Mouse (Mus musculus): ENCODE measurements at regions not wholly inside any gene's neighbourhood (a gene's known extent, or its start where the extent isn't known, plus 50 kb on each side); places are given as distances from the start of the nearest gene placed in this dataset.

- Histone ChIP-seq H3K4me3 (replicated peaks in 1 of 3; ENCODE audit: low read depth in 2 of 3, low read length in 2 of 3, poor library complexity in 1 of 3) (no peak overlapping the region), H3K4me2 (ENCODE audit: insufficient read depth, low read depth, poor library complexity, severe bottlenecking) (no peak overlapping the region), H3K9me3 (replicated peaks; ENCODE audit: low read length) (no peaks in the 10 kb centered on the region), H3K79me2 (replicated peaks; ENCODE audit: control insufficient read depth, extremely low read depth, insufficient read depth, poor library complexity, severe bottlenecking) (no peaks in the 10 kb centered on the region), H3K9ac (ENCODE audit: insufficient read depth, low read depth) (0 out of 2 replicates have a peak overlapping the region, but pooled peaks have one; percentile 26), H3K36me3 (replicated peaks in 1 of 2; ENCODE audit: control insufficient read depth in 1 of 2, insufficient read depth in 1 of 2, low read length in 1 of 2) (no peaks in the 10 kb centered on the region), H3K27me3 (replicated peaks) (no peaks in the 10 kb centered on the region), H3K4me1 (ENCODE audit: control insufficient read depth in 1 of 2, insufficient read depth in 2 of 2) (peaks cover 4 to 37% of the 10 kb centered on the region in 2 experiments; a peak in 3 of 4 replicates), H3K27ac (ENCODE audit: insufficient read depth, low read depth) (no peak overlapping the region)
- peak; percentile 62 for DNase-seq (ENCODE audit: extremely low read depth)
- dilution Hi-C loops (cut with MboI; ENCODE audit: extremely low pct_ligation_motif_present, extremely low pct_unique_long_range_greater_than_20kb, low sequenced_read_pairs) = no loop called here
- in situ Hi-C loops (cut with MboI; ENCODE audit: low pct_ligation_motif_present, low pct_unique_long_range_greater_than_20kb, low sequenced_read_pairs) = loop anchor here (5.0 to 10.0 kb wide), 2 partner anchors 54 to 298 kb away; partner anchors contain the start of gene Ahr
- TF ChIP-seq BHLHE40 (IDR thresholded peaks at IDR 0.05; ENCODE audit: low read depth, low read length) (no peak), JUND (conservative IDR thresholded peaks at IDR 0.05; ENCODE audit: low read depth, low read length) (peak; percentile 51; the same call in 1 of the 2 replicates), USF2 (conservative IDR thresholded peaks at IDR 0.05; ENCODE audit: low read depth, low read length) (no peak), MEF2A (IDR thresholded peaks at IDR 0.05; ENCODE audit: borderline replicate concordance, low read depth, low read length) (no peak; the same call in 1 of the 2 replicates), EP300 (IDR thresholded peaks at IDR 0.05; ENCODE audit: low read length) (peak; percentile 80), POLR2AphosphoS2 (IDR thresholded peaks at IDR 0.05; ENCODE audit: low read depth, low read length) (no peak), MAZ (IDR thresholded peaks at IDR 0.05; ENCODE audit: low read depth, low read length) (no peak), TCF12 (IDR thresholded peaks at IDR 0.05; ENCODE audit: low read depth, low read length) (no peak), CTCF (conservative IDR thresholded peaks at IDR 0.05 in 1 of 2, IDR thresholded peaks at IDR 0.05 in 1 of 2; ENCODE audit: low read depth in 2 of 2, low read length in 2 of 2) (no peak), KAT2A (IDR thresholded peaks at IDR 0.05; ENCODE audit: insufficient replicate concordance, low read length) (no peak), SMC3 (IDR thresholded peaks at IDR 0.05; ENCODE audit: low read depth, low read length) (no peak), PAX5 (IDR thresholded peaks at IDR 0.05; ENCODE audit: low read length) (no peak), USF1 (IDR thresholded peaks at IDR 0.05; ENCODE audit: low read depth, low read length) (no peak), JUN (IDR thresholded peaks at IDR 0.05; ENCODE audit: insufficient read depth, low read depth, low read length) (no peak; the same call in 1 of the 2 replicates), TBP (conservative IDR thresholded peaks at IDR 0.05; ENCODE audit: low read depth, low read length) (no peak), ETS1 (conservative IDR thresholded peaks at IDR 0.05; ENCODE audit: low read depth, low read length) (peak; percentile 6; the same call in 1 of the 2 replicates), MAFK (IDR thresholded peaks at IDR 0.05; ENCODE audit: insufficient replicate concordance, low read length) (no peak), RCOR1 (conservative IDR thresholded peaks at IDR 0.05; ENCODE audit: low read depth, low read length) (no peak; the same call in 1 of the 2 replicates), IRF4 (IDR thresholded peaks at IDR 0.05; ENCODE audit: low read depth, low read length) (no peak), UBTF (IDR thresholded peaks at IDR 0.05; ENCODE audit: low read depth, low read length) (no peak), SIN3A (IDR thresholded peaks at IDR 0.05; ENCODE audit: low read length) (no peak), E2F4 (IDR thresholded peaks at IDR 0.05; ENCODE audit: insufficient replicate concordance, low read depth, low read length) (no peak), HCFC1 (IDR thresholded peaks at IDR 0.05; ENCODE audit: low read depth, low read length) (no peak), POLR2A (IDR thresholded peaks at IDR 0.05; ENCODE audit: low read depth, low read length) (no peak), RAD21 (IDR thresholded peaks at IDR 0.05; ENCODE audit: low read depth, low read length) (no peak), CHD2 (IDR thresholded peaks at IDR 0.05; ENCODE audit: low read length) (0 out of 2 replicates have a peak, but pooled peaks have one; percentile 29), ELF1 (IDR thresholded peaks at IDR 0.05; ENCODE audit: low read depth, low read length) (no peak), MXI1 (IDR thresholded peaks at IDR 0.05; ENCODE audit: low read depth, low read length) (no peak), NELFE (IDR thresholded peaks at IDR 0.05; ENCODE audit: low read depth, low read length) (no peak), ZMIZ1 (IDR thresholded peaks at IDR 0.05; ENCODE audit: low read depth, low read length) (no peak), ZC3H11A (IDR thresholded peaks at IDR 0.05; ENCODE audit: low read depth, low read length) (no peak), GABPA (IDR thresholded peaks at IDR 0.05; ENCODE audit: insufficient replicate concordance, low read depth, low read length) (no peak), ZNF384 (IDR thresholded peaks at IDR 0.05; ENCODE audit: low read depth, low read length) (no peak)
Measured at GRCm38 (mm10) chr12:35833285-35833684, 92.1 kb upstream of the Agr3 start.

Data from CH12.LX (cell line).